Mouse (Mus musculus): ENCODE measurements around the gene 2210408I21Rik. TPM values are rescaled to one million over a fixed set of nuclear protein-coding genes. Genes with fewer than 3 reads are reported as not detected.

2210408I21Rik gene
- polyA plus RNA-seq, 1 experiment from 2014 or later, result 8.3 TPM

DNA sequence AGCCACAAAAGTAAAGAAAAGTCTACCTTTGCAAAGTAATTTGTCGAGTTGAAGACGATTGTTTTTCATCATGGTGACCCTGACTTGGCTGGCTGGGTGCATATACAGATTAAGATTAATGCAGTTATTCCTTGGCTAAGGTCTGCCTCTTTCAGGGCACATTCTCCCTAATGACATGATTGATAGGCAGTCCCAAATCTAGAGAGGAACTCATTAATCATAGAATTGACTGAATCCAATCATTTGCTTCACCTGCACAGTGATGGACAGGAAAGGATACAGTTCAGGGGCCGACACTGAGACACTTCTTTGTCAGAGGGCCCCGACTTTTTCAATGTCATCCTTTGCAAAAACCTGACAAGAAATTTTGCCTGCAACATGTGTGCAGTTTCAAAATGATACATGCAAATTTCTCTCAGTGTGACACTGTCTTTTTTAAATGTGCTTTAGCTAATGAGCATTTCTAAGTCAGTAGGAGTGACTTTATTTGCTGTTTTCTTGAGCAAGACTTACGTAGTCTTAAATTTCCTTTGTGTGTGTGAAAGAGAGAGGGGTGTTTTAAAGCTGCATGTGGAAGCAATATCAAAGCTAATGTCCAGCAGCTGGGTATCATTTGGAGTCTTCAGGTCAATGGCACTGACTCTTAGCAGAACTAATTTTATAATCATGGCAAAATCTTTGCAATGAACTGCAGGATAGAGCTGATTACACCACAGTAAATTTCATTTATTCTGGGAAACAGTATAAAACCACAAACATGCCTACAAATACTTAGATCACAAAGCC lies 191.0 kb downstream of the 2210408I21Rik start:
- Histone ChIP-seq H3K4me1 (no peaks in the 10 kb centered on the region), H3K4me3 (no peak overlapping the region), H3K36me3 (no peaks in the 10 kb centered on the region), H3K27ac (replicated peaks) (no peak overlapping the region), H3K9me3 (replicated peaks) (no peaks in the 10 kb centered on the region), H3K27me3 (ENCODE audit: low read depth, poor library complexity, severe bottlenecking) (no peaks in the 10 kb centered on the region)
- WGBS, result 77% methylated on average over 5 of the region's 5 CpGs
- DNase-seq (ENCODE audit: low spot score), result no peak

DNA sequence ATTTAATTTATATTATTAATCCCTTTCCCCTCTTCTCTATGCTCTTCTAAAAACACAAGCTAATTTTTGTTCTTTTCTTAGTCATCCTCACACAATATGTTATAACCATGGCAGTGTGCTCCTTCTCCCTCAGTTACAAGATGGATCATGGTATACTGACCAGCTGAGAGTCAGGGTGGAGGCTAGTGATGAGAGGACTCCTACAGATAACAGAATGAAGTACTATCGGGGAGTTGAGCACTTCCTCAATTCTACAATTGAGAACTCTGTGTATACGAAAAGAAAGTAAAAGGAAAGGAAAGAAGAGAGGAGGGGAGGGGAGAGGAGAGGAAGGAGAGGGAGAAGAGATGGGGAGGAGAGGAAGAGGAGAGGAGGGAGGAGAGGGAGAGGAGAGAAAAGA lies 206.8 kb downstream of the 2210408I21Rik start:
- no peak for DNase-seq (ENCODE audit: low spot score)
- H3K27ac ChIP-seq (replicated peaks), result no peak overlapping the region
- no peaks in the 10 kb centered on the region for H3K27me3 ChIP-seq (ENCODE audit: low read depth, poor library complexity, severe bottlenecking)
- no peaks in the 10 kb centered on the region for H3K36me3 ChIP-seq
- no peaks in the 10 kb centered on the region for H3K4me1 ChIP-seq
- H3K4me3 ChIP-seq, result no peak overlapping the region
- no peaks in the 10 kb centered on the region for H3K9me3 ChIP-seq (replicated peaks)
- WGBS, result 83% methylated on average over 2 of the region's 2 CpGs

DNA sequence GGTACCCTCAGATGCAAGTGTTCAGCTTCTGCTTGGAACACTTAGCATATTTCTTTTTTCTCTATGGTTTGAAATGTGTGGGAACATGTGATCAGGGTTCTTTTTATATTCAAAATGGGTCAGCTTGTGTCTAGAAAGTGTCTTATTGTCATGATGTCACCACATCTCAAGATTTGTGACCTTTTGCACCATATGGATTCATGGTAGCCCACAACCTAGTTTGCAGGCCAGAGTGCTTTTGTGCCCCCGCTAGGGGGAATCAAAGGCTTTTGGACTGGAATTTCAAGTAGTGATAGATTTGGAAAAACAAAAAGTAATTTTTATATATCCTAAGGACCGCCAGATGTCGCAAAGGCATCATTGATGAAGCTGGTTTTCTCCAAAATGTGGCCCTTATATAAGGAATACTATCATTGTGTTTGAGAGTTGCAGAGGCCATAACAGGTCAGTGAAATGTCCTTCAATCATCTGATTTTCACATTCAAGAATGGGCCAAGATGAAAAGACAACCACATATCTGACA lies 250.2 kb downstream of the 2210408I21Rik start:
- H3K36me3 ChIP-seq, result no peaks in the 10 kb centered on the region
- WGBS, result 87% methylated on average over 3 of the region's 3 CpGs
- H3K27ac ChIP-seq (replicated peaks), result no peak overlapping the region
- no peak for DNase-seq (ENCODE audit: low spot score)
- H3K4me1 ChIP-seq, result no peaks in the 10 kb centered on the region
- no peaks in the 10 kb centered on the region for H3K27me3 ChIP-seq (ENCODE audit: low read depth, poor library complexity, severe bottlenecking)
- H3K9me3 ChIP-seq (replicated peaks), result no peaks in the 10 kb centered on the region
- no peak overlapping the region for H3K4me3 ChIP-seq

DNA sequence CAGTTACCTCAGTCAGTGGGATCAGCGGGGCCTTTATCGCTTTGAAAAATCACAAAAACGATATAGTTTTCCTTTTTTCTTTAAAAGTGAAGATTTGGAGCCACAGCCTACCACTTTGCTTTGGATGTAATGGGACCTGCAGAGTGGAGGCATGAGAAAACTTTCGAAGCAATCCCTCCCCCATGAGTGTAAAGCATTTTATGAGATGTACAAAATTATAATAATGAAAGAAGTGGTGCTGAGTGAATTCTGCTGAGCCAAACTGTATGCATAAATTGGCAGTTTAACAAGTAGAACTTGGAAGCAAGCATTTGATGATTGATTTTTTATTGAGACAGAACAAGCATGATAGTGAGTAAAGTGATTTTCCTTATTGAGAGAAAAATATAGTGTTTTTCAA lies 250.7 kb downstream of the 2210408I21Rik start:
- H3K27me3 ChIP-seq (ENCODE audit: low read depth, poor library complexity, severe bottlenecking), result no peaks in the 10 kb centered on the region
- no peaks in the 10 kb centered on the region for H3K4me1 ChIP-seq
- DNase-seq (ENCODE audit: low spot score), result no peak
- no peak overlapping the region for H3K4me3 ChIP-seq
- H3K9me3 ChIP-seq (replicated peaks), result no peaks in the 10 kb centered on the region
- no peaks in the 10 kb centered on the region for H3K36me3 ChIP-seq
- 87% methylated on average over 4 of the region's 4 CpGs for WGBS
- H3K27ac ChIP-seq (replicated peaks), result no peak overlapping the region

DNA sequence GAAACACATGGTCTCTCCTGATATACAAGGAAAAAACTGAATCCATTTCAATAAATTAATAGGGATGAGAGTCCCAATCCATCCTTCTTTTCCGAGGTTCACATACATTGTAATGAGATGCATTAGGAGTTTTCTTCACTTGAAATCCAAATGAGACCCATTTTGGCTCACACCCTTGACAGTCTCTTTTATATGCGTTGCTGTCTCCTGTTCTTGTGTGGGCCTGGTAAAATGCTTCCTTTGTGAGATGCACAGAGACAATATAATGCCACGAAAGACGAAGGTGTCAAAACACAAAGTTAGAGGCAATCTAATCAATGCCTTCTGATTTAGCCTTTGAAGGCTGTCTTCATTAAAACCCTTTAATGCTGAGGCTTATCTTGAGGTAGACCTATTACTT lies 252.8 kb downstream of the 2210408I21Rik start:
- no peak overlapping the region for H3K27ac ChIP-seq (replicated peaks)
- no peaks in the 10 kb centered on the region for H3K36me3 ChIP-seq
- no peaks in the 10 kb centered on the region for H3K9me3 ChIP-seq (replicated peaks)
- no peaks in the 10 kb centered on the region for H3K27me3 ChIP-seq (ENCODE audit: low read depth, poor library complexity, severe bottlenecking)
- H3K4me1 ChIP-seq, result no peaks in the 10 kb centered on the region
- H3K4me3 ChIP-seq, result no peak overlapping the region
- no peak for DNase-seq (ENCODE audit: low spot score)
- whole genome bisulfite sequencing, result 65% methylated on average over 4 of the region's 4 CpGs

DNA sequence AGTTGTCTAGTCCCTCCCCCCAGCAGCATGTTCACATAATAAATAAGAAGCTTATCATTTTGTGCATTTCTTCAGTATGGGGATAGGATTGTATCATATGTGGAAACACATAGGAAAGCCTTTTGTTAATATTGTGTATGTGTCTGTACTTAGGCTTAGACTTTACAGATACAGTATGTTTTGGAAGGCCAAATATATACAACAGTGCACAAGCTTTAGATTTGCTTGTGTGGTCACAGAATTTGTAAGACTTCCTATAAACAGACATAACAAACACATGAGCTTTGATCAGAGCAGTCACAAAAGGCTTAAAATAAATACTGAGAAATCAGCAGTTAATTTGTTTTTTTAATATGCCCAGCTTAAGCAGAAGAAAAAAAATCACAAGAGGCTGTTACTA lies 253.9 kb downstream of the 2210408I21Rik start:
- Histone ChIP-seq H3K9me3 (replicated peaks) (no peaks in the 10 kb centered on the region), H3K4me1 (no peaks in the 10 kb centered on the region), H3K4me3 (no peak overlapping the region), H3K36me3 (no peaks in the 10 kb centered on the region), H3K27me3 (ENCODE audit: low read depth, poor library complexity, severe bottlenecking) (no peaks in the 10 kb centered on the region), H3K27ac (replicated peaks) (no peak overlapping the region)
- no peak for DNase-seq (ENCODE audit: low spot score)

DNA sequence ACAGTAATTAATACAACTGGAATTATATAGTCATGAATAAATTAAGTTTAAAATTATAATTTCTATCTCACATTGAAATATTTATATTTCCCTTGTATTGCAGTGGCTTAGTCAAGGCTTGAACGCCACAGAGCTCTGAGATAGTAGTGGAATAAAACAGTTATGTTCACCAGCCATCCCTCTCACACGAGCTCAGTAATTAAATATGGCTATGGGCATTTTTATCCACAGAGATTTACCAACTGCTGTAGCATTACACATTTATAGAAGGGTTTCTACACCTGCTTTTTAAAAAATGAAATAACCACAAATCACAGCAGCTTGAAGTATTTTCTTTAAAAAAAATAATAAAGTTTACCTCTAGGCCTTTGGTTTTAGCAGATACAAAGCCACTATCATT lies 261.0 kb downstream of the 2210408I21Rik start:
- no peak overlapping the region for H3K27ac ChIP-seq (replicated peaks)
- DNase-seq (ENCODE audit: low spot score), result no peak

DNA sequence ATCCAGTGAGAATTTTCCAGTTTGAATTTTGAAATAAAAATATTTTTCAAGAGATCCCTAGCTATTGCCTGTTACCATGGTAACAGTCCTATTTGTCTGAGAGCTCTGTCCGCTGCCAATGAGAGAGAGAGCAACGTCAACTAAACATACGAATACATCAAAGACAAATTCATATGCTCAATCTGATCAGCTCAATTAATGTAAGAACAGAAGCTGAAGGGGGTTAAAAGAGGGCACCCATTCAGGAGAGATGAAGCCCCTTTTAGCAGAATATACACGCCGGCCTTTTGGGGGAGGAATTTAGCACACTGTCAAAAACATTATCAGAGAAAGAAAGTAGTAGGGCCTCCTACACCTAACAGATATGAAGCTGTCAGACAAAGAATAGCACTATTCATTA lies 261.6 kb downstream of the 2210408I21Rik start:
- 66% methylated on average over 5 of the region's 5 CpGs for WGBS
- DNase-seq (ENCODE audit: low spot score), result no peak
- Histone ChIP-seq H3K27ac (replicated peaks) (no peak overlapping the region), H3K4me1 (peaks cover 13% of the 10 kb centered on the region; the same call in 1 of the 2 replicates), H3K36me3 (no peaks in the 10 kb centered on the region), H3K9me3 (replicated peaks) (no peaks in the 10 kb centered on the region), H3K4me3 (no peak overlapping the region), H3K27me3 (ENCODE audit: low read depth, poor library complexity, severe bottlenecking) (no peaks in the 10 kb centered on the region)

More for the DNA sequence above, 261.0 kb downstream of the 2210408I21Rik start:
- Histone ChIP-seq H3K4me3 (no peak overlapping the region), H3K27me3 (ENCODE audit: low read depth, poor library complexity, severe bottlenecking) (no peaks in the 10 kb centered on the region), H3K4me1 (peaks cover 13% of the 10 kb centered on the region; the same call in 1 of the 2 replicates), H3K9me3 (replicated peaks) (no peaks in the 10 kb centered on the region), H3K36me3 (no peaks in the 10 kb centered on the region)
- 92% methylated on average over 2 of the region's 2 CpGs for WGBS

DNA sequence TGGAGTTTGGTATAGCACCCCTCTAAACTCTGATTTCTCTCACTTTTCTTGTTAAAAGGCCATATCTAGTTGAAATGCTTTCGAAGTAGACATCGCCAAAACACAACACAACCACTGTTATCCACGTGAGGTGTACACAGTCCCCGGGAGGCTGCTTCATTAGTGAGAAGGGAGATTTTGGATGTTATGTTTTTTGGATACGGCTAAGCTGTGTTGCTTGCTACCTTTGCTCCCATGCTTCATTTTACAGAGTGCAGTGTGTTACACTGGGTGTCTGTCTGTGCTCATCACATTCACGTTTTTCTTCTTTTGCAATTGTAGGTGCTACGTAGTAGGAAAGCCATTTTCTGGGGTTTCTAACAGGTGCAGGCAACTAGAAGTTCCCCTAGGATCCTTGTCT lies 262.3 kb downstream of the 2210408I21Rik start:
- peaks cover 13% of the 10 kb centered on the region; the same call in 1 of the 2 replicates for H3K4me1 ChIP-seq
- H3K27me3 ChIP-seq (ENCODE audit: low read depth, poor library complexity, severe bottlenecking), result no peaks in the 10 kb centered on the region
- 91% methylated on average over 7 of the region's 7 CpGs for WGBS
- H3K27ac ChIP-seq (replicated peaks), result no peak overlapping the region
- H3K36me3 ChIP-seq, result no peaks in the 10 kb centered on the region
- no peak for DNase-seq (ENCODE audit: low spot score)
- no peaks in the 10 kb centered on the region for H3K9me3 ChIP-seq (replicated peaks)
- H3K4me3 ChIP-seq, result no peak overlapping the region

DNA sequence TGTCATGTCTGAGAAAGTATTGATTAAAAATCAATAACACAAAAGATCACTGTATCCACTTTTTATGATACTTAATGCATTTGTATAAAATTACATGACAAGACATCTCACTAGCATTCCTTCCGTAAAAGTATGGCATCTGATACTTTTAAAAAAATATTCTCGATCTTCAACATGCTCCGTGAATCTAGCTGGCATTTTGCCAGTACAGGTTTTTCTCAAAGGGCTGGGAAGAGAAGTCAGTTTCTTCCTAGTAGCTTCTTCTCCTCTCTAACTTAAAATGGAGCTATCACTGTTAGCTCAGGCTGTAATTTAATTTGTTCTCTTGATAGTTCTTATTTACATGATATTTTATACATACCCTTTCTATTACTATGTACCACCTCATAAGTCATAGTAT lies 263.1 kb downstream of the 2210408I21Rik start:
- 94% methylated on average over 3 of the region's 3 CpGs for WGBS
- Histone ChIP-seq H3K4me1 (peaks cover 13% of the 10 kb centered on the region; the same call in 1 of the 2 replicates), H3K4me3 (no peak overlapping the region), H3K36me3 (no peaks in the 10 kb centered on the region), H3K27ac (replicated peaks) (no peak overlapping the region), H3K27me3 (ENCODE audit: low read depth, poor library complexity, severe bottlenecking) (no peaks in the 10 kb centered on the region), H3K9me3 (replicated peaks) (no peaks in the 10 kb centered on the region)
- no peak for DNase-seq (ENCODE audit: low spot score)

DNA sequence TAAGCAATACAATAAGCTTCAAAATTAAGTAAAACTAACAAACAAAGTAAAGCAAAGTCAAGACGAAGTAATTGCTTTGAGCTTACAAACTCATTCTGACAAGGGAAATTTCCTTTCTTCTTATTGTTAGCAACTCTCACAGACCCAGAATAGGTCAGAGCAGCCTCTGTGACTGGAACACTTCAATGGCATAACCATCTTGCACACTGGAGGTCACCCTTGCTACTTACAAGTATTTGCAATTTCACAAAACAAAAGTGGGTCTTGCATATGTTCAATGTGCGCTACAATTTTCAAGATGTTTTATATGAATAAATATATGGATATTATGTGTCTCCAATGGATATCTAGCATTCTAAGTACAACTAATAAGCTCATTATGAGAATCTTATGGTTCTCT lies 265.4 kb downstream of the 2210408I21Rik start:
- WGBS, result 75% methylated on average over 2 of the region's 2 CpGs
- H3K4me3 ChIP-seq, result no peak overlapping the region
- no peaks in the 10 kb centered on the region for H3K36me3 ChIP-seq
- DNase-seq (ENCODE audit: low spot score), result no peak
- no peaks in the 10 kb centered on the region for H3K9me3 ChIP-seq (replicated peaks)
- no peak overlapping the region for H3K27ac ChIP-seq (replicated peaks)
- no peaks in the 10 kb centered on the region for H3K27me3 ChIP-seq (ENCODE audit: low read depth, poor library complexity, severe bottlenecking)
- peaks cover 13% of the 10 kb centered on the region; the same call in 1 of the 2 replicates for H3K4me1 ChIP-seq

DNA sequence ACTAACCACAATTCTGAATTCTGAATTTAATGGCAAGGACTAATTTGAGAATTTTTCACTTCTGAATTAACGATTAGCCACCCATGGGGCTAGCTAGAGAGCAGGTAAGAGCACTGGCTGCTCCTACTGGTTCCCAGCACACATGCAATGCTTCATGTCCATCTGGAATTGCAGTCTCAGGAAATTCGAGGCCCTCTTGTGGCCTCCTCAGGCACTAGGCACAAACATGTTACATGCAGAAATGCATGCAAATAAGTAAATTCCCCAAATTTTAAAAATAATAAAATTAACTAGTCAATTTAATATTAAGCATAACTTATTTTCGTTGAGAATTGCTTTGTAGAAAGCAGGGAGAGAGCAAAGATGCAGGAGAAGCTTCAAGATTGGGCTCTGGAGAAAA lies 273.2 kb downstream of the 2210408I21Rik start:
- Histone ChIP-seq H3K27ac (replicated peaks) (no peak overlapping the region), H3K4me1 (0 out of 2 replicates have a peak, but pooled peaks cover 2% of the 10 kb centered on the region), H3K9me3 (replicated peaks) (no peaks in the 10 kb centered on the region), H3K4me3 (no peak overlapping the region), H3K27me3 (ENCODE audit: low read depth, poor library complexity, severe bottlenecking) (no peaks in the 10 kb centered on the region), H3K36me3 (no peaks in the 10 kb centered on the region)
- WGBS, result 70% methylated on average over 3 of the region's 3 CpGs
- DNase-seq (ENCODE audit: low spot score), result no peak

DNA sequence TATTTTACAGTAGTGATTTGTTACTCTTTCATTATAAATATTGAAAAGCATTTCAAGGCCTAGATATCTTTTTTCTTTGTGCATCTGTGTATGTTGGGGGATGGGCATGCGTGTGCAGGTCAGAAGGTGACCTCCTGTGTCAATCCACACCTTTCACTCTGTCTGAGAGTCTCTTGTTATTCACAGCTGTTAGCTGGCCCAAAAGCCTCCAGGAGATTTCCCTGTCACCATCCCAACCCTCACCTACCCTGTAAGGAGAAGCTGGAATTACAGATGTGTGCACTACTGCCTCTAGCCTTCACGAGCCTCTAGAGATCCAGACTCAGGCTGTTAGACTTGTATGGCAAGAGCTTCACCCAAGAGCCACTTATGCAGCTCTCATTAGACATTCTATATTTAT lies 274.5 kb downstream of the 2210408I21Rik start:
- Histone ChIP-seq H3K36me3 (no peaks in the 10 kb centered on the region), H3K4me3 (no peak overlapping the region), H3K4me1 (0 out of 2 replicates have a peak, but pooled peaks cover 2% of the 10 kb centered on the region), H3K27ac (replicated peaks) (no peak overlapping the region), H3K27me3 (ENCODE audit: low read depth, poor library complexity, severe bottlenecking) (no peaks in the 10 kb centered on the region), H3K9me3 (replicated peaks) (no peaks in the 10 kb centered on the region)
- DNase-seq (ENCODE audit: low spot score), result no peak
- WGBS, result 83% methylated on average over 2 of the region's 2 CpGs

Data from midbrain, embryonic 10.5 days (tissue).